Mouse (Mus musculus) left cerebral cortex, postnatal 14 days (tissue): ENCODE data around the gene Prc1. TPM values are rescaled to one million over a fixed set of nuclear protein-coding genes. Genes with fewer than 3 reads are reported as not detected.
"Not testable (repeated sequence)": the region's sequence is repeated elsewhere in the genome, so short reads cannot be mapped to it uniquely, and the experiment has no call there.

ENCODE experiments used
- DNase-seq, 2 experiments: peaks; one replicate each; pipeline ENCODE4 v3.0.0; 2021 to 2022; ENCODE audit warnings: low spot score in 2 of 2, mixed read lengths in 1 of 2
- intact Hi-C: fragments of 180-260 bp; cut with DNase I; formaldehyde crosslinking; loops from one replicate; pipeline ENCODE4 v1.15.1; 2025
- total RNA-seq, 2 experiments: library from RNA; stranded (reverse); gene quantifications; 2 replicates each; pipeline ENCODE4 v1.2.3; 2021

Gene Prc1
- total RNA-seq, 2 experiments from 2014 or later: 3.2 to 3.8 TPM

DNA sequence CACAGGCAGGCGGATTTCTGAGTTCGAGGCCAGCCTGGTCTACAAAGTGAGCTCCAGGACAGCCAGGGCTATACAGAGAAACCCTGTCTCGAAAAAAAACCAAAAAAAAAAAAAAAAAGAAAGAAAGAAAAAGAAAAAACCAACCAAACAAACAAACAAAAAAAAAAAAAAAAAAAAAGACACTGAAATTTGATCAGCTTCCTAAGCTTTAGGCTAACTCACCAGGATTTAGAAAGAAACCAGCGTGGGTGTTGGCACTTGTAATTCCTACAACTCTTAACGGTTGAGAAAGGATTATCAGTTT is 30.5 kb downstream of the Prc1 start:
- DNase-seq, intact Hi-C loops: not testable (repeated sequence)

DNA sequence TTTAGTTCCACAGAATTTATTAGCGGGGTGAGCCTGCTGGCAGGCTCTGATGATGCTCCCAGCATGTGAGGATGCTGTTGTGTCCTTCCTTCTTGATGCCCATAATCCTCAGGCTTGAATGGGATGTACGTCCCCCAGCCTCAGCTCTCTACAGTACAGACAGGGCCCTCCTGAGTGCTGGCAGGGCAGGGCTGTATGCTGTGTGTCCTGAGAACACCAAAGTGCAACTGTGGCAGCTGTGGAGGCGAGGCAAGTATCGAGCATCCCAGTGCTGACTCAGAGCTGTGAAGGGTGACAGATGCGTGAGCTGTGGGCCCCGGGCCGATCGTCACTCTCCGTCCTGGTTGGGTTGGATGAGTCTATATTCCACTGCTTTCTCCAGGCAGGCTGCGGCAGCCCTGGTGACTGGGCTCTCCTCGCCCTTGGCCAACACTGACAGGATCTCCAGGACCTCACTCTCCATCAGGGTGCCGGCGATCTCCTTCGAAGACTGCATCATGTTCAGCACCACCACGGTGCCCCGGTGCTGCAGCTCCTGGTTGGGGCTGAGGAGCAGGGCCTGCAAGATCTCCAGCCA is 31.1 kb downstream of the Prc1 start:
- intact Hi-C loops: no loop called here
- no peak for DNase-seq

DNA sequence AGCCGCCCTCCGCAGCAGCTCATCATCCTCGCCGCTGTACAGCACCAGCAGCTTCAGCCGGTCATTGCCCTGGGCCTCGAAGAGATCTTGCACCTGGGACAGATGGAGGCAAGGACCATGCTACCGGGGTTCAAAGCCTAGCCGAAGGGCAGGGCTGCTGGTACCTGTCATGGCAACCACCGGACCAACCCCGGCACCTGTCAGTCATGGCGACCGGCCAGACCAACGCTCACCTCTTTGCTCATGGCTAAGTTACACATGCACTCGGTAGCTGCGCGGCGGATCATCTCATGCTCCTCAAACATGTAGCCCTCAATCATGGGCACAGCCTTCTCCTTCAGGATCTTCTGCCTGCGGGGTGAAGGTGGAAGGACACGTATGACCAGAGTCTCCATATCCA is 31.8 kb downstream of the Prc1 start:
- DNase-seq: no peak
- intact Hi-C loops: no loop called here

DNA sequence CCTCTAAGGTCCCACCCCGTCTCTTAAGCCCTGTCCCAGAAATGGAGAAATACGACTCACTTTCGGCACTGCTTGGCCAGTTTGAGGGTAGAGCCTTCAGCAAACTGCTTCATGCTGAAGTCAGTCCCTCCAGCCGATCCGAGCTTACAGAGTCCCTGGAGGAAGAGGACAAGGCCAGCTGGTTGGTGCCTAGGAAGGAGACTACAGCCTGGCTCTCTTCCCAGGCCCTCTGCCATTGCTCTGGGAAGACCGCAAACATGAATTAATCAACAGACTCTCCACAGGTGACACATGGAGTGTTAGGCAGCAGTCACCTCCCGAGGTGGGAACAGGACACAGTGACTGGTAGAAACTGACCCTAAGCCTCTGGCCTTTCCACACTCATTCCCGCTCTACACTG is 36.0 kb downstream of the Prc1 start:
- intact Hi-C loops: no loop called here
- no peak for DNase-seq

DNA sequence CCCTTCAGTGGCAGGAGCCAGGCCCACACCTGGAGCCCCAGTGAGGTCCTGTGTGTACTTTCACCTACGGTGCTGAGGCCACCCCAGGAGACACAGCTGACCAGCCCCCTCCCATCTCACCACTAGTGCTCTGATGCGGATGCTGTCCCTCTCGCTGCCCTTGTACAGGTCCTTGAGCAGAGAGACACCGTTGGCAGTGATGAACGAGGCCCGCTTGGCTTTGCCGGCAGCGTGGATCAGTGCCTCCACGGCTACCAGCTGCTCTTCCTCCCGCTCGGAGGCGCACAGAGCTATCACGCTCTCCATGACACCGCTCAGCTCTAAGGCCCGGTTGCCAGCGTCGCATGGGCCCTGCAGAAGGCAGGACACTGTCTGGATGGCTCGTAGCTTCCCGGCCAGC is 37.2 kb downstream of the Prc1 start:
- no peak for DNase-seq
- intact Hi-C loops: no loop called here

DNA sequence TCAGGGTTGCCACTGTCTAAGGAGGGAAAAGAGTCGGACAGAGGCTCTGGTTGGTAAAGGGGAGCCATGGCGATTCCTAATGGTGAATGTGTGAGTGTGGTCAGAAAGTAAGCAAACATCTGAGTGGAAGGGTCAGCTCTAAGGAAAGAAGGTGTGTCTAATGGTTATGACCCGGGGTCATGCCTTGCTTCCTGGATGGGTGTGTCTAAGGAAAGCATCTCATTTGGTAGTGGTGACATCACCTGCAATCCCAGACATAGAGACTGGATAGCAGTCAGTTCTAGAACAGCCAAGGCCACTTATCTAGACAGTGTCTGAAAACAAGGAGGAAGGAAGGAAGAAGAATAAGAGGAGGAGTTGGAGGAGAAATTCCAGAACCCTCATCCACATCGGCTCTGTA is 40.6 kb downstream of the Prc1 start:
- intact Hi-C loops: loop anchor here (5.0 kb wide), 1 partner anchor 38 kb away; no protein-coding TSS in a partner anchor

DNA sequence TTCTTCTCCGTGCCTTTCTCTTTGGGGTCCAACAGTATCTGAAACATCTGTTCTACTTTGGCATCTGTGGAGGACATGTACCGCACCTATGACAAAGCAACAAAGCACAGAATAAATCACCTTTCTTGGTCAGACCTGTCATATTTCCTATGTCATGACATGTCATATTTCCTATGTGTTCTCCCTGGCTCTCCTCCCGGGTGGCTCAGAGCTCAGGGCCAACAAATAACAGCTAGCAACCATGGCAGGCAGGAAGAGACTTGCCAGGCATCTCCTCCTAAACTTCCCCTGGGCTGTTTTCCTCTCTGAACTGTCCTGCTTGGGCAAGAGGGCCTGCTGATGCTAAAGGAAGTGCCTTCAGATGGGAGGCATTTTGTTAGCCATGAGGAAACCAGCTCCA is 42.7 kb downstream of the Prc1 start:
- DNase-seq: no peak
- intact Hi-C loops: loop anchor here (5.0 kb wide), 1 partner anchor 40 kb away; no protein-coding TSS in a partner anchor

More for the DNA sequence above, 40.6 kb downstream of the Prc1 start:
- no peak for DNase-seq

DNA sequence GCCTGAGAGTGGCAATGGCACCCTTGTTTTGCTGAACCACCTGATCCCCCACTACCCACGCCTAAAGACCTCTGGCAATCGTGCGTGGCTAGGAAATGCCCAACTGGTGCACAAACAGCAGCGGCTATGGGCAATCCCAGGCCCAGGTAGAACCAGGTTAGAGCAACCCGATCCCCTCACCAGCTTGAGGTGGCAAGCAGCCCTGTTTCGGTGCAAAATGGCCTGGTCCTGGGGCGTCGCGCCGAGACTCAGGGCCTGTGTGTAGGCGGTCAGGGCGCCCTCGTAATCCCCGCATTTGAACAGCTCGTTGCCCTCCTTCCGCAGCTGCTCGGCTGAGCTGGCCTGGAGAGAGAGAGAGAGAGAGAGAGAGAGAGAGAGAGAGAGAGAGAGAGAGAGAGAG is 45.1 kb downstream of the Prc1 start:
- intact Hi-C loops: loop anchor here (5.0 kb wide), 1 partner anchor 42 kb away; no protein-coding TSS in a partner anchor
- DNase-seq: no peak

DNA sequence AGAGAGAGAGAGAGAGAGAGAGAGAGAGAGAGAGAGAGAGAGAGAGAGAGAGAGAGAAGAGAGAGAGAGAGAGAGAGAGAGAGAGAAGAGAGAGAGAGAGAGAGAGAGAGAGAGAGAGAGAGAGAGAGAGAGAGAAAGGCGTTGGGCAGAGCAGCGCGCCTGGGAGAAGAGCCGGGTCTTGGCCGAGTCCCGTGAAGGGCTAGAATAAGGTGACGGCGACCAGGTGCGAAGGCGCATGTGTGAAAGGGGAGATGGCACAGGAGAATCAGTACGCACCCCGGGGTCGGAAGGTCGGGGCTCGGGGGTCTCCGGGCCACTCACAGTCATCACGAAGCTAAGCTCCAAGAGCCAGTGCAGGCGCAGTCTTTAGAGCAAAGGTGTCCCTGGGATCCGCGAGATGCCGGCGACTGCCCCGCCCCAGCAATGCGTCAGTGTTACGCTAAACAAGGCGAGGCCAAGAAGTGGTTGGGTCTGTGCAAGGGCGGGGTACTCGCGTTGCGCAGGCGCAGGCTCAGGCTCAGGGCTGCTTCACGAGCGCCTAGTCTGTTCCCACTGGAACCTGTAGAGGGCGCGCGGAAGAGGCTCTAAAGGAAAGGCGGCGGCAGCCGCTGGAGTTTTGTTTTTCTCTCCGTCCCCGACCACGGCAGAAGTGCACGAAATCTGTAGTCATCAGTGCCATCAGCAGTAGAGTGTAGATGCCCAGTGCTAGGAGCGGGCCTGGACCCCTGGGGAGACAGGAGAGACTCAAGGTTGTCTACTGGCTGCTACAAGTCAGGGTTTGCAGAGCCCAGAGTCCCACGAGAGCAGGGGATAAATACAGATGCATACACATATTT is 45.8 kb downstream of the Prc1 start:
- intact Hi-C loops: loop anchor here (2.0 to 5.0 kb wide), 2 partner anchors 31 to 43 kb away; partner anchors contain the start of gene Man2a2
- DNase-seq: peak; percentile 98 to 99

DNA sequence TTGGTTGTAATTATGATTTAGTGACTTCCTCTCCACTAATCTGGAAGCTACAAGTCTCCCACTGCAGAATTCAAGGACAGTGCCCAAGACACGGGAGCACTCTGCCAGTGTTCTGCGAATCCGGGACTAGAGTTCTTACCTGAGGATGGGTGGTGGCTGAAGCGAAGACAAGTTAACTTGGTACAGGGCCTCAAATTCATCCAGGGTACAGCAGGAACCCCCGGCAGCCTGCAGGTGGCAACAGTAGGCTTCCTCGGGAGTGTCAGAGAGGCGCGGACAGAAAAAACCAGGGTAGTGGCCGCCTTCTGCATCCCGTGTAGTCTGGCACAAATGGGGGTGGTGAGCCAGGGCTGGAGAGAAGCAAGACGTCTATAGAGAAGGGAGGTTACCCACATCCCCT is 46.5 kb downstream of the Prc1 start, which contains the start of gene Unc45a:
TSS of gene Unc45a (minus strand) at position 213 of the 400 bp plus-strand sequence.
- peak; percentile 66 to 68 for DNase-seq
- intact Hi-C loops: loop anchor here (2.0 kb wide), 1 partner anchor 30 kb away; the partner anchor contains the start of gene Man2a2

DNA sequence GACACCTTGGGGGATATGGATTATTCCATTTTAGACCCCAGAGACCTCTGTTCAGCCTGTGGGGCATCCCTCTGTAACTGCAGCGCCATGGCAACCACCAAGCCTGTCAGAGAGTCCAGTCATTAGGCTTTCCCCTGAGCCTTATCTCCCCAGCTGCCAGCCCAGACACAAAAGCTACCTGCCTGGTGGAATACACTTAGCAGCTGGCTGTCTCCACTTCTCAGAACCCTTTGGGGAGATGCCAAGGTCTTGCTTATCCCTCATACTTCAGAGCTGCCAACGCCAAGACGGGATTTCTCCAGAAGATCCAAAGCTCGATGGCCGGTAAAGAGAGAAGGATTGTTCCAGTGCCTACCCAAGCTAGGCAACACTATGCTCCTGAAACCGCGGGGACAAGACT is 47.5 kb downstream of the Prc1 start:
- no peak for DNase-seq
- intact Hi-C loops: loop anchor here (2.0 kb wide), 1 partner anchor 29 kb away; the partner anchor contains the start of gene Man2a2

DNA sequence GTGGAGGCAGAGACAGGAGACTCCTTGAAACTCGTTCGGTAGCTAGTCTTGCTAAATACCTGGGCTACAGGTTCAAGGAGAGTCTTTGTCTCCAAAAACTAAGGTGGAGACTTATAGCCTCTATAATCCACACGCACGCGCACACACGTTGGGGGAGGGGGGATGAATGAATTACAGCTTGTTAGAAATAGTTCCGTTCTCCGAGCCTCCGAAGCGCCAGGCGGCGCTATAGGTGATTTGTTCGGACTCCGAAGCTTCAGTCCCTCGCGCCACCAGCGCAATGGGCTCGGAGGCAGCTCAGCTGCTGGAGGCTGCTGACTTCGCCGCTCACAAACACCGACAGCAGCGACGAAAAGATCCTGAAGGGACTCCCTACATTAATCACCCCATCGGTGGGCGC is 48.6 kb downstream of the Prc1 start, which contains the start of gene Hddc3:
TSS of gene Hddc3 (plus strand) at position 247 of the 400 bp plus-strand sequence.
- intact Hi-C loops: no loop called here
- DNase-seq: peak; percentile 98

DNA sequence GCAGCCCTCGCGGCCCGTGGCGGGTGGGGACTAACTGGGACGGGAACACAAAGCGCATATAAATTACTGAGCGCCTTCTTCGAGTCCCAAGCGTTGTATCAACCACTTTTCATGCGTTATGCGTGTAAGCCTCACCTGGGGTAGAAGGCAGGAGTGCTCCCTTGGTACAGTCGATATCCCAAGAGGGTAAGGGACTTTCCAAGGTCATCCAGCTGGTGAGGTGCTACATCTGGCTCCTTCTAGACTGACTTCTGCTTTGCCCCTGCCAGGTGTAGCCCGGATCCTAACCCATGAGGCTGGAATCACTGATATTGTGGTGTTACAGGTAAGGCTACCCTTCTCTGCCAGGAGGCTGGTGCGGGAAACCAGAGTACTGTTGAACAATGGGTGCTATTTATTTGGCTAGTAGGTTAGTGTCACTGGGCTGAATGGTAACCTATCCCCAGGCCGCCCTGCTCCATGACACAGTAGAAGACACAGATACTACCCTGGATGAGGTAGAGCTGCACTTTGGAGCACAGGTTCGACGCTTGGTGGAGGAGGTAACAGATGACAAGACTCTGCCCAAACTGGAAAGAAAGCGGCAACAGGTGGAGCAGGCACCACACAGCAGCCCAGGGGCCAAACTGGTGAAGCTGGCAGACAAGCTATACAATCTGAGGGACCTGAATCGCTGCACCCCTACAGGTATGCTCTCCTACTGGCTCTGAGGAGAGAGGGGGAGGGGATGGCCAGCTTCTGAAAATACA is 49.2 kb downstream of the Prc1 start:
- intact Hi-C loops: no loop called here
- DNase-seq: no peak

DNA sequence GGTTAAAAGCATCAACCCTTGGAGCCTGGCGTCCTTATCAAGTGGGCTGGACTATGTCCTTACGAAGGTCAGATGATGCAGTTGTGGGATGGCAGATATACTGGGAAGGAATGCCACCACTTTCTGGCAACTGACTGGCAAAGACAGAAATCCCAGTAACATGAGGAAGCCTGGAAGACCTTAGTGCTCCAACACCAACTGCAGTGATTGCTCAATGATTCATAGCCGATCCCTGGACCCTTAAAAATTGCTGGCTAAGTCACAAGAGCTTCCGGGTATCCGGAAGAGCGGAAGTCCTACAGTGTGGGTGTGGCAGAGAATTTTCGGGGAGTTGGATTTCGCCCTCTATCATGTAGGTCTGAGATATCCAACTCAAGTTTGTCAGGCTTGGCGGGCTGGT is 51.9 kb downstream of the Prc1 start:
- DNase-seq: no peak
- intact Hi-C loops: no loop called here

DNA sequence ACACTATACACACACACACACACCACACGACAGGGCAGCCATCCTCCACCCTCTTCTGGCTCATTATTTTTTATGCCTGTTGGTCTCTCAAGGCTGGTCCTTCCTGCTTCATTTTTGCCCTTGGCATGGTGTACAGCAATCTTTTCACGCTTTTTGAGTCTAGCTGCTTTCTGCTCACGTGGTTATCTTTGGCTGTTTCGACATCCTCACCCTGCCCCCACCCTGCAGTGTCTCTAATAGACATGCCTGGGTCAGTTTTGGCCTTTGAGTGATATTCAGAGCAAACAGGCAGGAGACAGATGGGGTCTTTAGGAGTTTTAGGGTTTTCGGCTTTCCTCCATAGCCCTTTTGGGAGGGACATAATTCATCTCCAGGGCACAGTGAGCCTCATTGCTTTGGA is 52.6 kb downstream of the Prc1 start:
- intact Hi-C loops: no loop called here
- DNase-seq: no peak

DNA sequence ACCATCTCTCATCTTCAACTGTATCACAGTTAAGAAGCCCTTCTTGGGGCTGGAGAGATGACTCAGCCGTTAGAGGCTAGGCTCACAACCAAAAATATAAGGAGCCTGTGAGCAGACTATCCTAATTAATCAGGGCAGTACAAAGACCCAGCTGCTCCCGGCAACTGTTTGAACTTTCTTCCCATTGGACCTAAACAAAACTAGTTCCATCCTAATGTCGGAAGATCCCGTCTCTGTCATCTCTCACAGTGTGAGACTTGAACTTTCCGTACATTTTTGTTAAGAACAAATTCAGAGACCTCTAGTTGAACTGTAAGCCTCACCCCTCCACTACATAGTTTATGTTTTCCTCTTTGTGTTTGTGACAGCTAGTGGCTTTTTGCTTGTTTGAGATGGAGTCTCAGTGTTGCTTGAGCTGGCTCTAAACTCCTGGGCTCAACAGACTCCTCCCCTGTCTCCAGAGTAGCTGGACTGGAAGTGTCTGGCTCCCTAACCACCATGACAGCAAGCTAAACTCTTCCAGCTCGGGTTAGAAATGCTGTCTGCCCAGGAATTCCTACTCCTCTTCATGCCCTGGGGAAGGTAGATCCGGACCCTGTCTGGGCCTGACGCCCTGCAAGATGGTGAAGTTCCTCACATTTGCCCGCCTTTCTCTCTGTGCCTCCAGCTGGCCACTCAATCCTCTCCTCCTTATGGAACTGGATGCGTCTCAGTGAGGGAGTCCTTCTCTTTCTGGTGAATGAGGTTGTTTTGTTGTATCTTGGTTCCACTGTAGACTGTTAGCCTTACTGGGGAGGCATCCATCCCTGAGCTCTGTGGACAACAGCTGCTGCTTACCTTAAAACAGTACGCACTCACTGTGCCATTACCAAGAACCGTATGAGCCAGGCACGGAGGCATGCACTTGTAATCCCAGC is 53.7 kb downstream of the Prc1 start:
- intact Hi-C loops: no loop called here
- DNase-seq: no peak

DNA sequence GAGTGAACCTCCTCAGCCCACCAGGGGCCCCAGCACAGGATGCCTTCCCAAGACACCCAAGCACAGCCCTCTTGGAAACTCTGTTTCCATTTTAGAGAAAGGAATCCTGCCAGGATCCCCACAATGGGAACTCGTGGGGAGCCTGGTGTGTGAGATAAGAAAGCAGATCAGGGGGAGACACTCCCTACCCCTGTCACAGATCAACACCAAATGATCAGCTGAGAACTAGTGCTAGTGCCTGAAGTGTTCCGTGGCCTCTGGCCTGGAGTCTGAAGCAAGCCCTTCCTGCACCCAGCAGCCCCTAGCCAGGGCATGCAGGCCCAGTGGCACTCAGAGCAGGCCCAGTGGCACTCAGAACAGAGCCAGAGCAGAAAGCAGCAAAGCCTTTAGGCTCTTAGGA is 56.6 kb downstream of the Prc1 start:
- intact Hi-C loops: no loop called here
- DNase-seq: no peak

DNA sequence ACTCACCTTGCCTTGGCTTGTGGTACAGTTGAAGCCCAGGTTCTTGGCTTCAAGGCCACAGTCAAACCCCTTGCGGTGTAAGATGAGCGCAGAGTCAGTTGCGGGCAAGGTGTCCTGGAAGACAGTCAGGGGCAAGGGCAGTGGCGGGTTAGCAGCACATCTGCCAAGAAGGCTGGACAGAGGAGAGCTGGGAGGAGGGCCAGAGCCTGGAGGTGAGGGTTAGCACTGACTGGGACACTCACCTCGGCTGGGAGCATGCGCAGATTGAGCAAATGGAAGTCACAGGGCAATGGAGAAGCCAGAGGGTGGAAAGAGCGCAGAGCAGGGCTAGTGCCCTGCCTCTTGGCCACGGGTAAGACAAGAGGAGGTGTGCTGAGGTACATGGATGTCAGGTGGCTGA is 58.7 kb downstream of the Prc1 start:
- intact Hi-C loops: no loop called here
- no peak for DNase-seq

DNA sequence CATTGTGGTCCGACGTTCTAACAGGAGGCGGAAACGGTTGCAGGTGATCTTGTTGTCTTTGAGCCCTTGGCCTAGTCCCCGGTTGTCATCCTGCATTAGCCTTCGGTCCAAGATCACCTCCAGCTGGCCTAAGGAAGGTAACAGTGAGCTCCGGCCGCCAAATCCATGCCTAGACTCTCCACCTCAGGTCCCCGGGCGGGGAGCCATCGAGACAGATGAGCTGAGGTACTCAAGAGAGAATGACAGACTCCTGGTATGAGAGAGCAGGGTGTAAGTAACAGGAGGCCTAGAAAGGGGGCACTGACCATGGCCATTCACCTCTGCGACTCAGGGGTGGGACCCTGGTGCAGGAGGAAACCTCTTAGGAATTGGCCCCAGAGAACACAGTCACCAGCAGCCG is 62.1 kb downstream of the Prc1 start:
- intact Hi-C loops: no loop called here

More for the DNA sequence above, 62.1 kb downstream of the Prc1 start:
- no peak for DNase-seq
